Mouse (Mus musculus) adrenal gland, postnatal 36 days (tissue): Measurements from ENCODE around the gene Teddm1b. TPM values are rescaled to one million over a fixed set of nuclear protein-coding genes. Genes with fewer than 3 reads are reported as not detected.
A peak's percentile ranks its signal among the peaks of the same experiment; 100 is the strongest.

ENCODE experiments used
- DNase-seq, 2 experiments: peaks; one replicate each; pipeline ENCODE4 v3.0.0; 2021; ENCODE audit warnings: mixed read lengths in 1 of 2
- microRNA-seq: library from miRNA; unstranded; fragments of <30 nt; microRNA quantifications from one replicate; pipeline ENCODE4 v1.2.0, GENCODE M21; 2021
- total RNA-seq, 2 experiments: library from RNA; stranded (reverse); gene quantifications; 2 replicates each; pipeline ENCODE4 v1.2.3; 2021

The Teddm1b gene
- total RNA-seq, 2 experiments from 2014 or later, result not detected

- DNase-seq, result no peak
These were observed 28.9 kb downstream of the Teddm1b start for GRCm38 (mm10) chr1:153903006-153903405.

- no peak for DNase-seq
These were observed 30.1 kb downstream of the Teddm1b start for GRCm38 (mm10) chr1:153904236-153904635.

GRCm38 (mm10) chr1:153905884-153906283 is 31.7 kb downstream of the Teddm1b start:
- DNase-seq, result no peak

GRCm38 (mm10) chr1:153908208-153908607 is 34.1 kb downstream of the Teddm1b start:
- DNase-seq, result no peak

GRCm38 (mm10) chr1:153908741-153909140 is 34.6 kb downstream of the Teddm1b start:
- no peak for DNase-seq

- no peak for DNase-seq
These were observed 35.2 kb downstream of the Teddm1b start for GRCm38 (mm10) chr1:153909213-153909962.

- no peak for DNase-seq
These were observed 35.8 kb downstream of the Teddm1b start for GRCm38 (mm10) chr1:153909963-153910291.

- no peak for DNase-seq
These were observed 36.3 kb downstream of the Teddm1b start for GRCm38 (mm10) chr1:153910423-153910822.

GRCm38 (mm10) chr1:153911276-153911795 is 37.2 kb downstream of the Teddm1b start:
- DNase-seq, result no peak

- DNase-seq, result no peak
These were observed 39.7 kb downstream of the Teddm1b start for GRCm38 (mm10) chr1:153913869-153914268.

- DNase-seq, result peak in 1 of 2 experiments; percentile 24
These were observed 44.5 kb downstream of the Teddm1b start for GRCm38 (mm10) chr1:153918521-153919206.

GRCm38 (mm10) chr1:153921642-153922041 is 47.5 kb downstream of the Teddm1b start:
- DNase-seq, result no peak

- peak; percentile 61 to 70 for DNase-seq
These were observed 48.5 kb downstream of the Teddm1b start for GRCm38 (mm10) chr1:153922571-153923021.

GRCm38 (mm10) chr1:153924395-153925385 is 50.5 kb downstream of the Teddm1b start:
- DNase-seq, result no peak

Small RNA genes within 50 kb of the gene (microRNA-seq; reads per million reads assigned to microRNA genes)
- gene Mir8114, result 22.9 reads per million, percentile 36 among the genes with 10 or more reads in this experiment

Other genes starting within 250 kb of the Teddm1b start
- gene Rgs8, start 221.3 kb upstream of the Teddm1b start, total RNA-seq, result under 1 TPM in 1 of 2 experiments, not detected in 1; 0.07 TPM
- gene Rgs16, start 134.0 kb upstream of the Teddm1b start, total RNA-seq, result 1 to 10 TPM; 1.3 to 2.7 TPM
- 10 to 100 TPM in 1 of 2 experiments, 1 to 10 TPM in 1; 7.6 to 16.8 TPM for gene Rnasel, start 124.9 kb upstream of the Teddm1b start, total RNA-seq
- gene Rgsl1, start 30.2 kb upstream of the Teddm1b start, total RNA-seq, result under 1 TPM in 1 of 2 experiments, not detected in 1; 0.10 TPM
- not detected for gene Teddm1a, start 17.4 kb downstream of the Teddm1b start, total RNA-seq
- 1,000 to 10,000 TPM; 1,103 to 1,248 TPM for gene Glul, start 25.6 kb downstream of the Teddm1b start, total RNA-seq
- gene Teddm2, start 25.9 kb downstream of the Teddm1b start, total RNA-seq, result under 1 TPM; 0.30 to 0.36 TPM